Mouse (Mus musculus) CH12.LX (cell line): Measurements from ENCODE around the gene F2r. TPM values are rescaled to one million over a fixed set of nuclear protein-coding genes. Genes with fewer than 3 reads are reported as not detected.

Experiments
- DNase-seq: peaks from one replicate; pipeline ENCODE4 v3.0.0-alpha.2; 2013; ENCODE audit errors: extremely low read depth
- H3K27ac ChIP-seq: 2 replicates; pipeline ENCODE4 v1.5.1; 2012; ENCODE audit warnings: low read depth, mild to moderate bottlenecking, control low read depth, moderate library complexity; ENCODE audit not compliant: insufficient read depth
- H3K27me3 ChIP-seq: replicated peaks from 2 replicates; pipeline ENCODE3; 2012; ENCODE audit warnings: inconsistent platforms
- H3K36me3 ChIP-seq, 2 experiments: replicated peaks in 1 of 2; 2 replicates each; pipeline versions ENCODE3 to v1.6.1; 2012; ENCODE audit warnings: inconsistent platforms in 1 of 2, low read length in 1 of 2, mild to moderate bottlenecking in 1 of 2, mixed read lengths in 1 of 2, moderate library complexity in 1 of 2; ENCODE audit not compliant: control insufficient read depth in 1 of 2, insufficient read depth in 1 of 2
- H3K4me1 ChIP-seq, 2 experiments: 2 replicates each; pipeline ENCODE4 v1.6.1; 2012; ENCODE audit warnings: inconsistent platforms in 1 of 2, moderate library complexity in 1 of 2; ENCODE audit not compliant: insufficient read depth in 2 of 2, control insufficient read depth in 1 of 2
- H3K4me2 ChIP-seq: 2 replicates; pipeline ENCODE4 v1.6.1; 2012; ENCODE audit warnings: low read depth, mild to moderate bottlenecking, control low read depth; ENCODE audit not compliant: poor library complexity, insufficient read depth, severe bottlenecking
- H3K4me3 ChIP-seq, 3 experiments: fragments of 150-350 bp in 1 of 3; sonication (generic) in 1 of 3; replicated peaks in 1 of 3; 2 replicates each; pipeline versions ENCODE3 to v1.5.1; 2011 to 2012; ENCODE audit warnings: low read depth in 2 of 3, low read length in 2 of 3, mild to moderate bottlenecking in 2 of 3, moderate library complexity in 2 of 3, control low read depth in 1 of 3, improper control_type of control experiment in 1 of 3, inconsistent platforms in 1 of 3, mixed read lengths in 1 of 3; ENCODE audit not compliant: poor library complexity in 1 of 3
- H3K79me2 ChIP-seq: replicated peaks from 2 replicates; pipeline ENCODE4 v1.6.1; 2012; ENCODE audit warnings: mild to moderate bottlenecking, moderate library complexity; ENCODE audit not compliant: control insufficient read depth, poor library complexity, insufficient read depth, severe bottlenecking; ENCODE audit errors: extremely low read depth
- H3K9ac ChIP-seq: 2 replicates; pipeline ENCODE4 v1.6.1; 2012; ENCODE audit warnings: low read depth, mild to moderate bottlenecking, control low read depth, moderate library complexity; ENCODE audit not compliant: insufficient read depth
- H3K9me3 ChIP-seq: replicated peaks from 2 replicates; pipeline ENCODE3; 2012; ENCODE audit warnings: low read length, inconsistent platforms, mixed read lengths
- CHD2 ChIP-seq: IDR thresholded peaks from 2 replicates; pipeline ENCODE4 v1.6.1; 2011; ENCODE audit warnings: low read length, improper control_type of control experiment
- CTCF ChIP-seq, 2 experiments: IDR thresholded peaks in 1 of 2; conservative IDR thresholded peaks in 1 of 2; 2 replicates each; pipeline ENCODE4 v1.5.1; 2011 to 2012; ENCODE audit warnings: low read depth in 2 of 2, low read length in 2 of 2, improper control_type of control experiment in 1 of 2, inconsistent platforms in 1 of 2, mild to moderate bottlenecking in 1 of 2, moderate library complexity in 1 of 2
- EP300 ChIP-seq: IDR thresholded peaks from 2 replicates; pipeline ENCODE4 v1.6.1; 2011; ENCODE audit warnings: low read length, improper control_type of control experiment
- GABPA ChIP-seq: IDR thresholded peaks from 2 replicates; pipeline ENCODE4 v1.6.1; 2012; ENCODE audit warnings: low read depth, low read length, improper control_type of control experiment, inconsistent platforms; ENCODE audit not compliant: insufficient replicate concordance
- HCFC1 ChIP-seq: IDR thresholded peaks from 2 replicates; pipeline ENCODE4 v1.6.1; 2012; ENCODE audit warnings: low read depth, mild to moderate bottlenecking, inconsistent platforms, low read length, improper control_type of control experiment
- IRF4 ChIP-seq: IDR thresholded peaks from 2 replicates; pipeline ENCODE4 v1.6.1; 2014; ENCODE audit warnings: low read depth, mild to moderate bottlenecking, inconsistent platforms, low read length, improper control_type of control experiment
- JUN ChIP-seq: IDR thresholded peaks from 2 replicates; pipeline ENCODE4 v1.6.1; 2011; ENCODE audit warnings: low read depth, mild to moderate bottlenecking, low read length, improper control_type of control experiment, moderate library complexity; ENCODE audit not compliant: insufficient read depth
- JUND ChIP-seq: conservative IDR thresholded peaks from 2 replicates; pipeline ENCODE4 v1.6.1; 2011; ENCODE audit warnings: low read depth, low read length, improper control_type of control experiment
- KAT2A ChIP-seq: IDR thresholded peaks from 2 replicates; pipeline ENCODE4 v1.6.1; 2012; ENCODE audit warnings: low read length, improper control_type of control experiment, inconsistent platforms; ENCODE audit not compliant: insufficient replicate concordance
- MAX ChIP-seq: IDR thresholded peaks from 2 replicates; pipeline ENCODE4 v1.6.1; 2011; ENCODE audit warnings: low read length, improper control_type of control experiment
- MAZ ChIP-seq: IDR thresholded peaks from 2 replicates; pipeline ENCODE4 v1.6.1; 2012; ENCODE audit warnings: low read depth, mild to moderate bottlenecking, inconsistent platforms, low read length, improper control_type of control experiment, moderate library complexity
- MXI1 ChIP-seq: IDR thresholded peaks from 2 replicates; pipeline ENCODE4 v1.6.1; 2011; ENCODE audit warnings: mild to moderate bottlenecking, low read depth, low read length, improper control_type of control experiment
- NELFE ChIP-seq: IDR thresholded peaks from 2 replicates; pipeline ENCODE4 v1.6.1; 2011; ENCODE audit warnings: low read depth, low read length, improper control_type of control experiment
- NRF1 ChIP-seq: IDR thresholded peaks from 2 replicates; pipeline ENCODE4 v1.6.1; 2014; ENCODE audit warnings: low read depth, mild to moderate bottlenecking, inconsistent platforms, low read length, improper control_type of control experiment, moderate library complexity
- POLR2A ChIP-seq: IDR thresholded peaks from 2 replicates; pipeline ENCODE4 v1.6.1; 2011; ENCODE audit warnings: low read depth, mild to moderate bottlenecking, improper control_type of control experiment, low read length
- POLR2AphosphoS2 ChIP-seq: IDR thresholded peaks from 2 replicates; pipeline ENCODE4 v1.6.1; 2011; ENCODE audit warnings: low read depth, low read length, improper control_type of control experiment
- RAD21 ChIP-seq: IDR thresholded peaks from 2 replicates; pipeline ENCODE4 v1.6.1; 2011; ENCODE audit warnings: low read depth, mild to moderate bottlenecking, low read length, improper control_type of control experiment, moderate library complexity
- SIN3A ChIP-seq: IDR thresholded peaks from 2 replicates; pipeline ENCODE4 v1.6.1; 2012; ENCODE audit warnings: low read length, improper control_type of control experiment, inconsistent platforms
- SMC3 ChIP-seq: IDR thresholded peaks from 2 replicates; pipeline ENCODE4 v1.6.1; 2011; ENCODE audit warnings: low read depth, low read length, improper control_type of control experiment
- TCF12 ChIP-seq: IDR thresholded peaks from 2 replicates; pipeline ENCODE4 v1.6.1; 2014; ENCODE audit warnings: low read depth, mild to moderate bottlenecking, inconsistent platforms, low read length, improper control_type of control experiment
- UBTF ChIP-seq: IDR thresholded peaks from 2 replicates; pipeline ENCODE4 v1.6.1; 2012; ENCODE audit warnings: low read depth, mild to moderate bottlenecking, inconsistent platforms, low read length, improper control_type of control experiment, moderate library complexity
- USF1 ChIP-seq: IDR thresholded peaks from 2 replicates; pipeline ENCODE4 v1.6.1; 2014; ENCODE audit warnings: low read depth, mild to moderate bottlenecking, inconsistent platforms, low read length, improper control_type of control experiment
- ZNF384 ChIP-seq: IDR thresholded peaks from 2 replicates; pipeline ENCODE4 v1.6.1; 2012; ENCODE audit warnings: low read depth, low read length, improper control_type of control experiment, inconsistent platforms
- dilution Hi-C: fragments of 300-500 bp; cut with MboI; formaldehyde crosslinking; loops from 2 replicates; pipeline ENCODE4 v1.14.3; 2020; ENCODE audit warnings: low sequenced_read_pairs; ENCODE audit not compliant: extremely low pct_unique_long_range_greater_than_20kb, extremely low pct_ligation_motif_present
- in situ Hi-C: fragments of 300-500 bp; cut with MboI; formaldehyde crosslinking; loops from 3 replicates; pipeline ENCODE4 v1.14.3; 2019; ENCODE audit warnings: low sequenced_read_pairs, low pct_ligation_motif_present, low pct_unique_long_range_greater_than_20kb, mixed read lengths
- polyA plus RNA-seq: library from polyadenylated mRNA; unstranded; fragments of >175 nt; gene quantifications from 2 replicates; pipeline ENCODE4 v1.2.1, GENCODE M21; 2012; ENCODE audit warnings: low read depth; ENCODE audit not compliant: insufficient read length
- total RNA-seq, 2 experiments: library from RNA; depleted of rRNA; stranded (reverse); fragments of 300-350 nt in 1 of 2; fragments of >200 nt in 1 of 2; gene quantifications; 2 replicates each; pipeline ENCODE4 v1.2.3; 2012 to 2014

F2r gene
- total and polyA plus RNA-seq, 3 experiments: 0.17 to 0.30 (median 0.28) TPM

DNA sequence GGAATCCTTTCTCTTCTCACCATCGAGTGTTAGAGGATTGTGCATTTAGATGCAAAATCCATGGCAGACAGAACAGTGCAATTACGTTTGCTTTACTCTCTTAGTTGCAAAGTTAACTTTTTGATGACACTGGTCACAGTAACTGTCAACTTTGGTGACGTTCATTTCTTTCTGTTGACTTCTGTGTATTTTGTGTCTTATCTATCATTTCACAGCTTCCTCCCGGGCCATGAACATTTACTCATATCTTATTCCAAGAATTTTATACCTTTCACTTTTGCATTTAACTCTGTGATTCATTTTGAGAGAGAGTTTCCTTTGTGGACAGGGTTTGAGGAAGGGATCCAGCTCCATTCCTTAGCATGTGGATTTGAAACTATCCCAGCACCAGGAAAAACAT, 35.4 kb upstream of the F2r start:
- no peak overlapping the region for H3K9ac ChIP-seq
- in situ Hi-C loops (no loop called here), dilution Hi-C loops (no loop called here)
- H3K4me3 ChIP-seq: no peak overlapping the region
- DNase-seq: no peak
- H3K27me3 ChIP-seq: peaks cover 4% of the 10 kb centered on the region
- no peaks in the 10 kb centered on the region for H3K79me2 ChIP-seq
- no peak overlapping the region for H3K27ac ChIP-seq
- no peaks in the 10 kb centered on the region for H3K4me1 ChIP-seq
- H3K9me3 ChIP-seq: no peaks in the 10 kb centered on the region
- no peak overlapping the region for H3K4me2 ChIP-seq
- no peaks in the 10 kb centered on the region for H3K36me3 ChIP-seq
- TF ChIP-seq NRF1: no peak
- no peak for TF ChIP-seq POLR2AphosphoS2
- TF ChIP-seq CHD2: no peak
- TF ChIP-seq SIN3A: no peak
- TF ChIP-seq UBTF: no peak
- TF ChIP-seq JUN: no peak
- TF ChIP-seq JUND: no peak
- TF ChIP-seq ZNF384: no peak
- TF ChIP-seq MAX: no peak
- no peak for TF ChIP-seq NELFE
- no peak for TF ChIP-seq MXI1
- no peak for TF ChIP-seq TCF12
- TF ChIP-seq KAT2A: no peak
- TF ChIP-seq EP300: no peak
- TF ChIP-seq GABPA: no peak

DNA sequence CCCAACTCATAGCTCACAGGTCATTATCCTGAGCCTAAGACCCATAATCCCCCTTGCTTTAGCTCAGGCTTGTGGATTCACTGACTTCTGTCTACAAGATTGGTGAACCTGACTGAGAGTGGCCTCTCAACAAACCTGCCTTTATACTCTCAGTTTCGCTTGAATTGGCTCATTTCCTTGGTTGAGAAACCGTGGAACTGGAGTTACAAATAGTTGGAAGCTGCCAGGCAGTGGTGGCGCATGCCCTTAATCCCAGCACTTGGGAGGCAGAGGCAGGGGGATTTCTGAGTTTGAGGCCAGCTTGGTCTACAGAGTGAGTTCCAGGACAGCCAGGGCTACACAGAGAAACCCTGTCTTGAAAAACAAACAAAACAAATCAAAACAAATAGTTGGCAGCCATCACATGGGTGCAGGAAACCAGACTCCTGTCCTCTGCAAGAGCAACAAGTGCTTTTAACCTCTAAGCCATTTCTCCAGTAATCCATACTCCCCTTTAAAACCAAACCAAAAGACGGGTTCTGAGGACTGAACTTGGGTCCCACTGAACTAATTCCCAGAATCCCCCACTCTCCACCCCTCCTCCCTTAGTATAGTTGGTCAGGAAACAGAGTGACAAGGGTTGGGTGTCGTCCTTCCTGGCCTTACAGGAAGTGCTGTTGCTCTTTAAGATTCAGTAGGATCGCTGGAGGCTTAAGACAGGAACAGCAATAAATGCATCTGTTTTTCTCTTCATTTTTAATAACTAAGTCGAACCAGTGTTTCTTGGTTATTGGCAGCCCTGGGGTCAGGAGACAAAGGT, 33.8 kb upstream of the F2r start:
- Histone ChIP-seq H3K4me2 (no peak overlapping the region), H3K4me3 (no peak overlapping the region), H3K79me2 (no peaks in the 10 kb centered on the region), H3K27me3 (peaks cover 4% of the 10 kb centered on the region), H3K4me1 (no peaks in the 10 kb centered on the region), H3K9ac (no peak overlapping the region), H3K9me3 (no peaks in the 10 kb centered on the region), H3K27ac (no peak overlapping the region), H3K36me3 (no peaks in the 10 kb centered on the region)
- in situ Hi-C loops (no loop called here), dilution Hi-C loops (no loop called here)
- TF ChIP-seq HCFC1 (no peak), SMC3 (no peak), SIN3A (no peak), EP300 (no peak), POLR2A (no peak), ZNF384 (no peak), RAD21 (no peak), JUN (no peak), POLR2AphosphoS2 (no peak), CTCF (conservative IDR thresholded peaks at IDR 0.05 in 1 of 2, IDR thresholded peaks at IDR 0.05 in 1 of 2; ENCODE audit: low read depth in 2 of 2, low read length in 2 of 2) (no peak), MAZ (no peak), USF1 (no peak), JUND (no peak), NRF1 (no peak), IRF4 (no peak)
- DNase-seq: no peak
